Mouse (Mus musculus) limb, embryonic 11.5 days (tissue): ENCODE data around the gene Lin37. TPM values are rescaled to one million over a fixed set of nuclear protein-coding genes. Genes with fewer than 3 reads are reported as not detected.

Experiments used
- ATAC-seq: fragments of 200-750 bp; cut with Nextera tagmentation; 2 replicates; pipeline ENCODE4 v1.8.0; 2017; ENCODE audit warnings: low read depth; ENCODE audit not compliant: insufficient number of reproducible peaks, low FRiP score, low TSS enrichment
- DNase-seq: peaks from one replicate; pipeline ENCODE4 v3.0.0-alpha.2; 2015; ENCODE audit warnings: low spot score
- H3K27ac ChIP-seq: fragments of 300-500 bp; sonication (generic); replicated peaks from 2 replicates; pipeline ENCODE4 v1.5.1; 2014; ENCODE audit warnings: low read depth, mild to moderate bottlenecking, low read length
- H3K27me3 ChIP-seq: fragments of 300-500 bp; sonication (generic); 2 replicates; pipeline ENCODE4 v1.6.1; 2014; ENCODE audit warnings: mild to moderate bottlenecking, low read length, mixed read lengths; ENCODE audit not compliant: control insufficient read depth, insufficient read depth
- H3K36me3 ChIP-seq: fragments of 300-500 bp; sonication (generic); 2 replicates; pipeline ENCODE4 v1.6.1; 2014; ENCODE audit warnings: mild to moderate bottlenecking, low read length, moderate library complexity, mixed read lengths; ENCODE audit not compliant: control insufficient read depth, insufficient read depth
- H3K4me1 ChIP-seq: fragments of 300-500 bp; sonication (generic); 2 replicates; pipeline ENCODE4 v1.6.1; 2014; ENCODE audit warnings: low read length, mixed read lengths; ENCODE audit not compliant: control insufficient read depth, insufficient read depth
- H3K4me2 ChIP-seq: fragments of 300-500 bp; sonication (generic); 2 replicates; pipeline ENCODE4 v1.6.1; 2014; ENCODE audit warnings: low read depth, mild to moderate bottlenecking, moderate library complexity; ENCODE audit not compliant: severe bottlenecking
- H3K4me3 ChIP-seq: fragments of 300-500 bp; sonication (generic); 2 replicates; pipeline ENCODE4 v1.5.1; 2014; ENCODE audit warnings: low read depth, low read length
- H3K9ac ChIP-seq: fragments of 300-500 bp; sonication (generic); 2 replicates; pipeline ENCODE4 v1.6.1; 2014; ENCODE audit warnings: mild to moderate bottlenecking, low read length
- H3K9me3 ChIP-seq: fragments of 300-500 bp; sonication (generic); 2 replicates; pipeline ENCODE4 v1.6.1; 2016; ENCODE audit warnings: low read length; ENCODE audit not compliant: control insufficient read depth
- WGBS: fragments of 180-500 bp; shearing (Covaris S2); extraction: QIAGEN DNeasy Blood & Tissue Kit; methylation state at CpG from one replicate; pipeline ENCODE4 v1.1.7; 2014; 5-methylcytosine and 5-hydroxymethylcytosine counted together
- polyA plus RNA-seq: library from polyadenylated mRNA; unstranded; fragments of >200 nt; fragmentation: Nextera tagmentation; extraction: Ambion mirVana; gene quantifications from 2 replicates; pipeline ENCODE4 v1.2.1, GENCODE M21; 2014

Lin37 gene
- polyA plus RNA-seq, 1 experiment from 2014 or later, result 40.6 TPM

DNA sequence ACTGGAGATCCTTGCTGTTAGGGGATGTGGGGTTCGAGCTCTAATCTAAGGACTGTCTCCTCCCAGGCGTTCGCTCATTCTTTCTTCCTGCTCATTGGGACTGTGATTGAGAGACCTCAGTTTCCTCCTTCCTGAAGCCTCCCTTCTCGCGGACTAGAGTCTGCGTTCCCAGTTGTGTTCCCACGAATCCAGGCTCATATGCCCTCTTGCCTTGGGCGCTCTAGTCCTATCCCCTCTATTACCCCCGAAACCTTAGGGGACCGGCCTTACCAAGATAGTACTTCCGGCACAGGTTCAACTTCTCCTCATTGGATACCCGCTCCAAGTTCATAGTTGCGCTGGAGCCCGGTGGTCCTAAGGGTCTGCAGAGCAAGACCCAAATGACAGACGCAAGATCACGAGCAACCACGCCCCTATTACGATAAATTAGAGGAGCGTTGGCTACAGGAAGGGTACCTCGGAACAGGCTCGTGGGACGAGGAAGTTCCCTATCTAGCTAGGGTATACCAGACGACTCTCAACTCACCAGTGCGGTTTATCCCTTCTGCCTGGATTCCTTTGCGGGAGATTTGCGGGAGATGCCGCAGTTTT, 3.0 kb upstream of the Lin37 start:
- Histone ChIP-seq H3K27me3 (no peaks in the 10 kb centered on the region), H3K27ac (peak overlapping the region; percentile 92; the same call in 1 of the 2 replicates), H3K9me3 (no peaks in the 10 kb centered on the region), H3K36me3 (peaks cover 3% of the 10 kb centered on the region; the same call in 1 of the 2 replicates), H3K9ac (peak overlapping the region; percentile 44), H3K4me1 (peaks cover 11% of the 10 kb centered on the region), H3K4me3 (peak overlapping the region; percentile 71), H3K4me2 (peak overlapping the region; percentile 53)
- DNase-seq, result no peak
- no peak; the same call in 1 of the 2 replicates for ATAC-seq
- WGBS, result 3% methylated on average over 27 of the region's 27 CpGs

DNA sequence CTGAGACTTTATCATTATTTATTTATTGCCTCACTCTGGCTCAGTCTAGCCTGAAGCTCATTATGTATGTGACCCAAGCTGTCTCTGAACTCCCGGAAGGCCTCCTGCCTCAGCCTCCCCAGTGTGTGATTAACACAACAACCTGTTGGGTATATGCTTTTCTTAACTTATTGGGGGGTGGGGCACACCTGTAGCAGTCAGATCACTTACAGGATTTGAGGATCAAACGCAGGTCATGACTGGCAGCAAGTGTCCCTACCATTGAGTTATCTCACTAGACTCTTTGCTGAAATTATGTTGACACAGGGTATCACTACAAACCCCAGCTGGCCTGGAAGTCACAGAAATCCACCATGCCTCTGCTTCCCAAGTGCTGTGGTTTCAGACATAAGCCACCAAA, 658 bp upstream of the Lin37 start:
- no peak overlapping the region for H3K4me2 ChIP-seq
- DNase-seq, result no peak
- peaks cover 11% of the 10 kb centered on the region for H3K4me1 ChIP-seq
- no peaks in the 10 kb centered on the region for H3K9me3 ChIP-seq
- 72% methylated on average over 2 of the region's 2 CpGs for WGBS
- H3K27ac ChIP-seq, result no peak overlapping the region
- no peak for ATAC-seq
- H3K36me3 ChIP-seq, result peaks cover 8% of the 10 kb centered on the region; the same call in 1 of the 2 replicates
- peak overlapping the region; percentile 24; the same call in 1 of the 2 replicates for H3K9ac ChIP-seq
- H3K27me3 ChIP-seq, result no peaks in the 10 kb centered on the region
- no peak overlapping the region for H3K4me3 ChIP-seq

DNA sequence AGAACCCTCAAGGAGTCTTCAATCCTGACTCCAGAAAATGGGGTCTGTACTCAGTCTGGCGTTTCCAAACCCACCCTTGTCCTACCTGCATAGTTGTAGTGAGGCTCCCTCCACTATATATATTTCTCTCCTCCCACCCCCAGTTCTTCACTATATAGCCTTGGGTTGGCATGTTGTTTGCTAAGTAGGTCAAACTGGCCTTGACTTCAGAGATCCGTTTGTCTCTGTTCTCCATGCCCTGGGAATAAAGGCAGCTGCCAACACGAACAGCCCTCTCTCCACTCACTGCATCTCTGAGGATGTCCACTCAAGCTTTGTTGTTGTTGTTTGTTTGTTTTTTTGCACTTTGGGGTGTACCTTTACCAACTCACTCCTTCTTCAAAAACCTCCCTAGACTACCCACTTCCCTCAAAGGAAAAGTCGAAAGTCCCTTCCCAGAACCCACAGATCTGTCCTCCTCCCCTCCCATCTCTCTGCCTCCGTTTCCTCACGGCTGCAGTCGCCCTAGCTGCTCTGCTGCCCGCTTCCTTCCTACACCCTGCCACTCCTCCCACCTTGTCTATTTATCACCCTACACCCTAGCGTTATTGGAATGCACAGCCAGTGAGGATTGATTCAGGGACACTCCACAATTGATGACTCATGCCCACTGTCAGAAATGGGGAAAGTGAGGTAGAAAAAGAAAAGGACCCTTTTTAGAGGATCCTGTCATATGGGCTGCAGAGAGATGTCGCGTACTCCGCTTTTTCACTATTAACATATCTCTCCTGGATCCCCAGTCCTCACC, 789 bp downstream of the Lin37 start:
- no peak for ATAC-seq
- 17% methylated on average over 12 of the region's 12 CpGs for WGBS
- H3K27ac ChIP-seq, result no peak overlapping the region

DNA sequence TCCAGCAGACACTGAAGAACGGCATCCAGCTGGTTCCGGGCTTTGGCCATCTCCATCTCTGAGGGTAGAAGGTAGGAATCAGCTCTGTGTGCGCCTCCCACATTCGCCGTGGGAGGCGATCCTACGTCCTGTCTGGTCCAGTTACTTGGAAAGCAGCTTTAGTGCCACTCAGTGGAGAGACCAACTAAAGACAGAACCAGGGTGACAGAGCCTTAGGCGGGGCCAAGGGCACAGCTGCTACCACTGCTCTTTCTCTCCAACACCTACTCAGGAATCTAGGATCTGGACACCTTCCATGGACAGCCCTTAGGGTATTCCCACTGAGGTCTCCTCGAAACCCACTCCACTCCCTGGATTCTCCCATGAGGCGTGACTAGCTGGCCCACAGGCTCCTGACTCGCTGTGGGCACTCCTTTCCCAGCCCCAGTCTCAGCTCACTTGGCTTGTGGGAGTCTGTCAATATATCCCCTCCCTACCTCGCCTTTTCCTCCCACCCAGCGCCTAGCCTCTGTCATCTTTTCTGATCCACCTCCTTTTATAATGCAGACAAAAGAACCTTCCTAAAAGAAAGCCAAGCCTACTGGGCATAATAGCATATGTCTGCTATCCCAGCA, 1.6 kb downstream of the Lin37 start:
- DNase-seq, result no peak
- no peak for ATAC-seq
- H3K4me2 ChIP-seq, result no peak overlapping the region
- H3K36me3 ChIP-seq, result peaks cover 8% of the 10 kb centered on the region; the same call in 1 of the 2 replicates
- H3K4me1 ChIP-seq, result peaks cover 11% of the 10 kb centered on the region
- 87% methylated on average over 13 of the region's 13 CpGs for WGBS
- H3K4me3 ChIP-seq, result peak overlapping the region; percentile 39; the same call in 1 of the 2 replicates
- H3K9me3 ChIP-seq, result no peaks in the 10 kb centered on the region
- no peaks in the 10 kb centered on the region for H3K27me3 ChIP-seq
- no peak overlapping the region for H3K9ac ChIP-seq
- H3K27ac ChIP-seq, result no peak overlapping the region

More for the DNA sequence above, 789 bp downstream of the Lin37 start:
- Histone ChIP-seq H3K4me1 (peaks cover 6% of the 10 kb centered on the region), H3K4me2 (peak overlapping the region; percentile 76), H3K27me3 (no peaks in the 10 kb centered on the region), H3K9me3 (no peaks in the 10 kb centered on the region), H3K36me3 (peaks cover 8% of the 10 kb centered on the region; the same call in 1 of the 2 replicates), H3K9ac (peak overlapping the region; percentile 62), H3K4me3 (peak overlapping the region; percentile 39)
- no peak for DNase-seq

DNA sequence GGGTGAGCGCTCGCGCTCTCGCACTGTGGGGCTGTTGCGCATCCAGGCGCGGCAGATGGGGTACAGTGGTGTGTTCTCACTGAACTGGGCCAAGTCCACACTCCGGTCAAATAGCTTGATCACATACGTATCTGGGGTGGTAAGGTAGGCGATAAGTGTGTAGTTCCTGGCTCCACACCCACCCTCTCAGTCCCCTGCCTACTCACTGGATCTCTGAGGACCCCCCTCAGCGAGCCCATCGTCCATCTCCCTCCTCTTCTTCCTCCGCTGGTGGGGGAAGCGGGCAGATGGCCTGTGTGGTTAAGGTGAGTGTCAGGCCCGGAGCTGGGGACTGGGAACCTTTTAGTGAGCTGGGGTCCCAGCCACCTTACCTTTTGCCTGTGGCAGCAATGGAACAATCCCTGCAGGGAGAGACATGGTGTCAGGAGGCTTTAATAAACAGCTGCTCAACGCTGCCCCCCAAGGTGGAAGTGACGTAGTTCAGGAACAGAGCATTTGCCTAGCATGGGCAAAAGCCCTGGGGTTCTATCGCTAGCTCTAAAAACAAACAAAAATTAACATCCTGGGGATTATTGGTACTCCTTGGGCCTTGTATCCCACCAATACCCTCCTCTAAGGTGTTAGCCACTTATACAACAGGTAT, 2.6 kb downstream of the Lin37 start:
- ATAC-seq (no peak), DNase-seq (no peak)
- no peaks in the 10 kb centered on the region for H3K9me3 ChIP-seq
- H3K4me2 ChIP-seq, result no peak overlapping the region
- H3K4me3 ChIP-seq, result no peak overlapping the region
- WGBS, result 93% methylated on average over 18 of the region's 18 CpGs
- H3K27ac ChIP-seq, result no peak overlapping the region
- H3K27me3 ChIP-seq, result no peaks in the 10 kb centered on the region
- H3K36me3 ChIP-seq, result peaks cover 8% of the 10 kb centered on the region; the same call in 1 of the 2 replicates
- H3K9ac ChIP-seq, result no peak overlapping the region
- H3K4me1 ChIP-seq, result peaks cover 14% of the 10 kb centered on the region

DNA sequence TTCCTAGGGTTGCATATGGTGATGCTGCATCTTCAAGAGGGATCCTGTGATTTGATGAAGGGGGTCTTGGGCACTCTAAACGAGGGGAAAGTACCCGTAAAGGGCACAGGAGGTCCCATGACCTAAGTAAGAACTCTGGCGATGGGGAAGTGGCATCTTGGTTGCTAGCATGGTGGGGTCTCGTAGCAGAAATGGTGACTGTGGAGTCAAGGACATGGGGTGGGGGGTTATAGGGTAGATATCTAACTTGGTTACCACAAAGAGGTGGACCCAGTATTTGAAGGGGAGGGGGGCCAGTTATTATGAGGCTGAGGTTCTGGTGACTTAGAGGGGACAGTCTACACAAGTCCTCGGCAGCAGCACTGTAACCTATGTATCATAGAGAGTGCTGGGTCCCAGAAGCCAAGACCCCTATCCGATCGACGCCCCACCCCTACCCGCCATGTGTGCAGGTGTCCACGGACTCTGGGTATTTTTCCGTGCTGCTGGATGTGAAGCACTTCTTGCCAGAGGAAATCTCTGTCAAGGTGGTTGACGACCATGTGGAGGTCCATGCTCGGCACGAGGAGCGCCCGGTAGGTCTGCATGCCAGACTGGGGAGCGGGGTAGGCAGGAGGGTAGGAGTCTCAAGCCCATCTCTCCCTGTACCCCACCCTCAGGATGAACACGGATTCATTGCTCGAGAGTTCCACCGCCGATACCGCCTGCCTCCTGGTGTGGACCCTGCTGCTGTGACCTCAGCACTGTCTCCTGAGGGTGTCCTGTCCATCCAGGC, 5.6 kb downstream of the Lin37 start:
- H3K36me3 ChIP-seq, result peaks cover 8% of the 10 kb centered on the region; the same call in 1 of the 2 replicates

DNA sequence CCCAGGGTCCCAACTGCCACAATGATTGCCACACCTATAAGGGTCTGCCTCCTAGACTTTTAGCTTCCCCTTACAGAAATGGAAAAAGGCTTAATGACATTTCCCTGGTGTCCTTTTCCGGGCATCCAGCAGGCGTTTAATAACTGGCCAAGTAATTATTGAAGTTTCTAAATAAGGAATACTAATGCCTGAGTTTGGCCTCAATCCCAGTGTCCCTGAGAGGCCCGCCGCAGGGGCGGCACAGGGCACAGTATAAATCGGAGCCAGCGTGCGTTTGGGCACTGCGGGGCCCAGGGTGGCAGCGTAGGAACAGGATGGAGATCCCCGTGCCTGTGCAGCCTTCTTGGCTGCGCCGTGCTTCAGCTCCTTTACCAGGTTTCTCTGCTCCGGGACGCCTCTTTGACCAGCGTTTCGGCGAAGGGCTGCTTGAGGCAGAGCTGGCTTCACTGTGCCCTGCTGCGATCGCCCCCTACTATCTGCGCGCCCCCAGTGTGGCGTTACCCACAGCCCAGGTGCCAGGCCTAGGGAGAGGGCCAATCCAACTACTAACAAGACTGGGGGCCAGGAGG, 6.5 kb downstream of the Lin37 start:
- Histone ChIP-seq H3K9me3 (no peaks in the 10 kb centered on the region), H3K4me3 (peak overlapping the region; percentile 55), H3K27me3 (no peaks in the 10 kb centered on the region), H3K36me3 (peaks cover 11% of the 10 kb centered on the region; the same call in 1 of the 2 replicates), H3K4me1 (peaks cover 8% of the 10 kb centered on the region; the same call in 1 of the 2 replicates), H3K9ac (peak overlapping the region; percentile 64), H3K4me2 (peak overlapping the region; percentile 82), H3K27ac (peak overlapping the region; percentile 78; the same call in 1 of the 2 replicates)
- DNase-seq, result peak; percentile 40
- ATAC-seq, result no peak
- WGBS, result 12% methylated on average over 23 of the region's 23 CpGs

More for the DNA sequence above, 5.6 kb downstream of the Lin37 start:
- Histone ChIP-seq H3K9ac (peak overlapping the region; percentile 64; the same call in 1 of the 2 replicates), H3K27me3 (no peaks in the 10 kb centered on the region), H3K4me3 (no peak overlapping the region), H3K9me3 (no peaks in the 10 kb centered on the region), H3K4me1 (peaks cover 14% of the 10 kb centered on the region), H3K27ac (no peak overlapping the region), H3K4me2 (peak overlapping the region; percentile 82)
- WGBS, result 85% methylated on average over 22 of the region's 22 CpGs
- DNase-seq (no peak), ATAC-seq (no peak)
